Mouse (Mus musculus) spleen, adult 12 weeks (tissue): Measurements from ENCODE around the gene Plekhh2.

Experiments
- DNase-seq: peaks from one replicate; pipeline ENCODE4 v3.0.0; 2022; ENCODE audit warnings: low spot score

Gene Plekhh2

DNA sequence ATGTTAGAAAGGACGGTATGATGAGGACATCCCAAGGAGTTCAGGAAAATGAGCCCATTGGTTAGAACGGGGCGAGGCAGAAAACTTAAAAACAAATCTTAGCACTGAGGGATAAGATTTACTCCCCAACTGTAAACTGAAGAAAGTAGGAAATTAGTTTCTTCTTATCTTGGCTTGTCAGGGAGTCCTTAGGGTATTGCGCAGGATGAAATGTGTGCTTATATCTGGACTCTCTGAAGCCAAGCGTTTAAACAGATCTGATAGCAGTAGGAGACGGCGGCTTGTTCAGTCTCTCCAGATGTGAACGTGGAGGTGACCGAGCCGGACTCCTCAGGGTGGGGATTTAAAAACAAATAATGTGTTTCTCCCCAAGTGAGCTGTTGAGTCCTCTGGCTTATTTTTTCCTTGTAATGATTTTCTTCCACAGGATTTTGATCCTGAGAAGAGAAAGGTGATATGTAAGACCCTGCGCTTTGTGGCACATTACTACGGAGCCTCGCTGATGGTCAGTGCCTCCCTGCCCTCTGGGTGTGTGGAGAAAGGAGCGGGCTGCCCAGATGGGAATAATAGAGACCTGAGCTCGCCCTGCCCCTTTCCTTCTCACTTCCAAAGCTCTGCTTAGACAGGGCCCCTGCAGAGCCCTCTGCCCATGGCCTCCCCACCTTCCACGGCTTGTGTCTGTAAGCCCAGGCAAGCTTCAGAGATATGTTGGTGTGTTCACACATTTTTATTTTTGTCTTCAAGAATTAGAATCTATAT is 132.8 kb downstream of the Plekhh2 start:
- no peak for DNase-seq

DNA sequence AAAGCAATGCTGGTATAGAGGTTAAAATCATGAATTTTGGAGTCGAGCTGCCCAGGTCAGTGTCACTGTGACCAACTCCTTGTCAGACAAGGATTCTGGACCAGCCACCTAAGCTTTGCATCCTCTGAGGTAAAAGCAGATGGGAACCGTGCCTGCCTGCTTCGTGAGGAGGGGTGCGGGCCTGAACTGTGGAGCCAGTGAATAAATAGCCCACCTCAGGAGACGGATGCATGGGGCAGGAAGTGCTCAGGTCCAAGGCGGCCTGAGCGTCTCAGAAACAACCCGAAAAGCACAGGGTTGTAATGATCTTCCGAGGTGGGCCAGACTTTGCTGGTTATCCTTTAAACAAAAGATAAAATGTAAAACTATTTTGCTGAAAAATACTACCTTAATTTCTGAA is 133.4 kb downstream of the Plekhh2 start:
- DNase-seq: no peak

DNA sequence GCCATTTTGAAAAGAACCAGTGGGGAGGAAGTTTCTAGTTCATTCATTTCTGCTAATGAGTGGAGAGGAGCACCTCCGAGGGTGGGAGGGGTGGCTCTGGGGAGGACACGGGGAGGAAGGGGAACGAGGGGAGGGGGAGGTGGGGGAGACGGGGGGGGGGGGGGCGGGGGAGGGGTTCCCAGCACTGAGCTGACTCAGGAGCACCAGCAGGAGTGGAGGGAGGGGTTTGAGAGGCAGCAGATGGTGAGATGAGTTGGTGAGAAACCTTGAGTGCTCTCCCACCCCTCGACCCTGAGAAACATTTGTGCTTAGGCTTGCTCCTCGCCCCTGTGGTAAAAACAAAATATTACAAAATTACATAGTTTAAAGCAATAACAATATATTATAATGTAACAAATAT is 134.2 kb downstream of the Plekhh2 start:
- DNase-seq: no peak

DNA sequence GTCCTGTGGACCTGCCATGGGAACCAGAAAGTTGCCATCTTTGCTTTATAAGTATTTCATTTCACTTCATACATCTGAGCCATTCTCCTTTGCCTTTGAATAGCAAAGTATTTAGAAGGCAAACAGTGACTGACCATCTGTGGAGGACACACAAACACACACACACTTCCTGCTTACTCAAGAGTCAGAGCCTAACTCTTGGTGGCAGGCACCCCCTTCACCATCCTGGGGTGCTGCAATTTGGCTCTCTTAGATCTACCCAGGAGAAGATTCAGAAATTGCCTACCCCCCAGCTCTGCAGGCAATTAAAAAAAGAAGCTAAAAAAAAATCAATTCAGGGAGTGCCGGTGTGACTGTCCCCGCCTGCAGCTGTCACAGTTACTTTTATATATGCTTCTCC is 134.8 kb downstream of the Plekhh2 start:
- DNase-seq: no peak

DNA sequence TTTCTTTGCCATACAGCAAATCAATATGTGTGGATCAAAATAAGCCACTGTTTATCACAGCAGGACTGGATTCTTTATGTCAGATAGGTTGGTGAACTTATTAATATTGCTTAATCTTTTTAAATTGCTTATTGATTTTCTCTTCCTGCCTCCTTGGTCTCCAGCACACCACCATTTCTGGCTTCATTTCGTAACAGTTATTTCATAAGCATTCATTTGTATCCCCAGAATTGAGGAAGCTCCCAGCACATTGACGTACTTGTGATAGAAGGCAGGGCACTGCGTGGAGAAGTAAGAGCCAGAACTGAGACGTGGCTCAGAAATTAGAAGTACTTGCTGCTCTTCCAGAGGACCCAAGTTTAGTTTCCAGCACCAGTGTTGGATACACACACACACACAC is 135.9 kb downstream of the Plekhh2 start:
- no peak for DNase-seq

DNA sequence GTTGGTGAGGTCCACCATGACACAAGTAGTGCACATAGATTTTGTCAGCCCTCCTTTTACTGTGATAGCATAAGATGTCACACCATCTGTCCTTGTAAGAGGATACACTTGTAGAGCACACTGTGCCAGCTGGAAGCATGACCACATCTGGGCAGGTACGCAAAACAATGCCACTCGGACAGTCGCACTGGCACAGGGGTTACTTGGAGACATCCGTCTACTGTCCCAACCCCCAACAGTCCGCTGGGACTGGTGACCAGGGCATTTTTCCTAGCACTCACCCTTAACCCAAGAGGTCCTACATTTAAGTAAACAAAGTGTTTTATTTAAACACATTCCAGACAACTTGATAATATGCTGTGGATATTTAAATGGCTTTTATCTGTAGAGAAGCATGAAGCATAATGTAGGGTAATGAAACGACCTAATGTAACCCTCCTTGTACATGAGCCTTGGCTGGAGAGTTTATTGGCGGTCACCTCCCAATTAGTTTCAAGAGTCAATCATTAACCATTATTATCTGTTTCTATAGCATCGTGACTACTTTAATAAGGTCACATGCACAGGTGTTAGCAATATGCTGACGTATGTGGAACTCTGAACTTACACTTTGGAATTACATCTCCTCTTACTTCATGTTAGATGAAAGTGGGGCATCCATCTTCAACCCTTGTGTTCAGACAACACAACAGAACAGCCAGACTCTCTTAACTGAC is 138.8 kb downstream of the Plekhh2 start:
- DNase-seq: no peak

DNA sequence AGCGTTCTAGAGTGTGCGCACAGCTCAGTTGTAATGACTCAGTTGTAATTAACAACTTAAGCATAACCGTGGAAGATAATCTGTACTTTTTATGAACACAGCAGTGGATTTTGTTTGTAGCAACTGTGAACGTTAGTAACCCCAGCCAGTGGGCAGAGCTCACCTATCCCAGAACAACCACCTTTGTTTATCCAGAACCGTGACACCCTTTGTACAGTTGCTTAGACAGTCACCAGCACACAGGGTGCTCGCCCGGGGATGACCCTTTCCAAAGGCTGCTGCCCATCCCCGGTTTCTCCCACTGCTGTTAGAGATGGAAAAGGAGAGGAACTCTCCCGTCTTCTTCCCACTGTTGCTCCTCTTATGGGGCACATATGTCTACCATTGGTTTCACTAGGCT is 141.8 kb downstream of the Plekhh2 start:
- no peak for DNase-seq

DNA sequence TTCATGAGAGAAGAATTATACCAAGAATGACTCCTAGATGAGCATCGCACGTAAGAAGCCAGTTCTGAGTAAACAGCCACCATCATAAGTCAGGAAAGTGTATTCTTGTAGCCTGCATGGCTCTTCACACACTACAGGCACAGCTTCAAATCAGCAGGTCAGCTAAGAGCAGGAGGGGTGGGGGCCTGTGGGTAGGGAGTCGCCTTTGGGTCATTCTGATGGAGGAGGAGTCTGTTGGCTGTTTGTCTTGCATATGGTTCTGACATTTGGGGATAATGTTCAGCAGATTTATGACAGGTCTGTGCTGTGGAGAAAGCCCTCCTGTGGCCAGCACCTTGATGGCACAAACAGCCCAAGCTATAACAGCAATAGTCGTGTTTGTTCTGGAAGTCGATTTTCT is 144.5 kb downstream of the Plekhh2 start:
- no peak for DNase-seq

DNA sequence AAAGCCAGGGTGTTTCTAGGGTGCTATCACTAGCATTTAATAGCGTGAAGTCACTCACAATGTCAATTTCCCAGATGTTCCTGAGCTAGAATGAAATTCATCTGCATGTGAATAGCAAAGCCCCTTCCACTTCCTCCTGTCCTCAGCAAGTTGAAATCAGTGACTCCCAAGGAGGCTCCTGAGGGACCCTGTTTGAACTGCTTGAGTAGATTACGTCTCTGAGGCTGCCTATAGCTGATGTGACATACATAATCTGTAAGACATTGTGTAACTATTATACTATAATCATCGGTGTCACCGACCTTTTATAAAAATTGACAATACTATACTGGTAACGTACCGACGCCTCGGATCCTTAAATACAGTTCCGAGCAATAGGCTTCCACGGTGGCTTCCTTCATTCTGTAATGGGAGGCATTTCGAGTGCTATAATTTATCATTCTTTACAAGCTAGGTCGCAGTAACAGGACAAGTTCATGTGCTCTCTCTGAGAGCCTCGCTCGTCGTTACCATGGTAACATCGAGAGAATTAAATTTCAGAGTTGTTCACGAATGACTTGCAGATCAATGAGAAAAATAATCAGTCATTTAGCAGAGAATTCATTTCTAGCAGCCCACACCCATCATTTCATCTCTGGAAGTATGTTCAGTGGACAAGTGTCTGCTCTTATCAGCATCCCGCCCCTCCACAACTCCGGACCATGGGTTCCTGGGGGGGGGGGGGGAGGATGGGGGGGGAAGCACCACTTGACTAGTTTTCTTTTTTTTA is 145.1 kb downstream of the Plekhh2 start:
- DNase-seq: no peak

DNA sequence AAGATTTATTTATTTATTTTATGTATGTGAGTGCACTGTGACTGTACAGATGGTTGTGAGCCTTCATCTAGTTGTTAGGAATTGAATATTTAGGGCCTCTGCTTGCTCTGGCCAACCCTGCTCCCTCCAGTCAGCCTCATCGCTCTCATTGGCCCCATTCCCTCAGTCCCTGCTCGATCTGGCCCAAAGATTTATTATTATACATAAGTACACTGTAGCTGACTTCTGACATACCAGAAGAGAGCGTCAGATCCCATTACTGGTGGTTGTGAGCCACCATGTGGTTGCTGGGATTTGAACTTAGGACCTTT is 145.7 kb downstream of the Plekhh2 start:
- no peak for DNase-seq

DNA sequence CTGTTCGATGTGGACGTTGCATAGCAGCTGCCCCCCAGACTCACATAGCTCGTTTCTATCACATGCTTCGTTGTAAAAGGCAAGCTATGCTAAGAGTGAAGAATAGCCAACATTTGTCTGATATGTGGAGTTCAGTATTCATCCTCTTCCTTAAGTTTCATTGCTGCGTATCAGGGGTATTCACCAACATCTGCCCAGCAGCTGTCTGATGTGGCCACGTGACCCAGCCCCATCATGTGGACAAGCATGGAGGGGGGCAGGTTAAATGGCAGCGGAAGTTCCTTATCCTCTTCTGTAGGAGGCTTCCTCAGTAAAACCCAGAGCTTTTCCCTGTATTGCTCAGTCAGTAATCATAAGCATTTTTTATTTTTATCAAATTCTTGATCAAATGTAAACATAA is 146.1 kb downstream of the Plekhh2 start:
- no peak for DNase-seq

DNA sequence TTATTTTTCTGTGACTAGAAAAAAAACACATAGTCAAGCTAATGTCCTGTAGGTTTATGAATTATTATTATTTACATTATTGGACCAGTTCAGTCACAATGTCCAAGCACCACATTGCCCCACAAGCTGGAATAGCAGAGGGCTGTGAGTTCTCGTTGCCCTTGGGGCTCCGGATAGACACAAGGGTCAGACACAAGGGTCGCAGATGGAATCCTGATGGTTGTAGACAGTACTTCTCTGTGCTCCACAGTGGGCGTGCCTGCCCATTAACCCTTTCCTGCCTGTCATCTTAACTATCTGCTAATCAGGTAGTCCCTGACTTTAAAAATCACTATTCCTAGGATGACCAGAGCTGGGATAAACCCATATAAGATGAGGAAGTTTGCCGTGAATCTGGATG is 146.5 kb downstream of the Plekhh2 start:
- DNase-seq: no peak

DNA sequence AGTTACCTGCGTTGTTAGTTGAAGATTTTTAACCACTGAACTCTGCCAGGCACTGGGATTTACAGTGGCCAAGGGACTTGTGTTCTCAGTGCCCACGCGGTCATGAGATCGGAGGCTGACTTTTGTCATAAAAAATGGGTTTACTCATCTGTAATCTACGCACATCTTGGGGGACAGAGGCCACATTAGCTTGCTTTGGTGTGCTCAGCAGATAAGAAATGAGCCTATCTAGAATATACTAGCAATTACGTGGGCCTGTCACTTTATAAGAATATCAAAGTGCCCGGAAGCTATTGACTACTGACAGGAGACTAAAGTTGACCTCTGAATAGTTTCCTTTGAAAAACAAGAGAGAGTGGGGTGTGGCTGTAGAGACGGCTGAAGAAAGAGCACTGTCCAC is 147.3 kb downstream of the Plekhh2 start:
- DNase-seq: no peak

DNA sequence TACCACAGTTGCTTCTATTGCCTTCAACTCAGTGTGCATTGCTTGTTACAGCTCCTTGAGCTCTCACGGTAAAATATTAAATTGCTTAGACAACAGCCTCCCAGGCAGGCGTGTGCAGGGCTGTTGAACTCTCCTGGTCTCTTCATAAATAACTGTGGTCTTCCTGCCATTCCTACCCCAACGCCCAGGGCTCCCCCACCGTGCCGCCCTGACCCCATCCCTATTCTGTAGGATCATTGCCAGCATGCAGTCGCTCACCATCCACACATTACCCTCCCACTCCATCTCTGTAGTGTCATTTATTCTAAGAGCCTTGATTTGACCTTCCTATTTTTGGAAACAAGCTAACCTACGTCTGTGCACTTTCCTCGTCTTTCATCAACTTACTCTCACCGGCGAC is 153.4 kb downstream of the Plekhh2 start:
- DNase-seq: no peak

DNA sequence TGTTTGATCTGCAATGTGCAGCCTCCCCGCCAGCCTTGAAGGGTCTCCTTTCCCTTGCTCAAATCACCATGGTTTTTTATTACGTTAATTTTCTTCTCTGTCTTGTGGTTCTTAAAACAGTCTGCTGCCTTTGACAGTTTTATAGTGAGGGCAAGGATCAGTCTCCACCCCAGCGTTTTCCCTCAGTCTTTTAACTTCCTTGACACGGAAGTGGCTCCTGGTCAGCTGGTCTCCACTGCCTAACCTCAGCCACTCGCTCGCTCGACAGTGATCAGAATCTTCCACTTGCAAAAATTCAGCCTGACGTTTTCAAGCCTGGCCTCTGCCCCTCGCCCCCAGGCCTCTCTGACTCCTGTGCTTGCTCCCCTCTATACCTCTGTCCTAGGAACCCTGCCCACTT is 154.0 kb downstream of the Plekhh2 start:
- no peak for DNase-seq

DNA sequence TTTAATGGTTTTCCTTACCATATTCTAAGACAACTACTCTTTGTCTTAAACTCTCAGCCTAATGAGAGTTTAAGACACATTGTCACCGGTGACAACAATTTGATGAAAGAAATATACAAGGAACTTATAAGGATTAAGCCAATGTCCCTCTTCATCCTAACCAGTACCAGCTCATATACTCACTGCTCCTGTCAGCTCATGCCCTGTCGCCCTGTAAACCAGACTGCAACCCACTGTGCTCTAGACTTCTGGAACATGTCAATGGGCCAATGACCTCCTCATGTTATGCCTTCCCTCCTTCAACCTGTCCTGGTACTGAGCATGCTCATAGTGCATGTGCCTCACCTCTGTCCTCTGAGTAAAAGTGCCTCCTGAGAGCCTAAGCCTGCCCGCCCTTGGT is 156.2 kb downstream of the Plekhh2 start:
- no peak for DNase-seq
